Mouse (Mus musculus): ENCODE measurements around the gene Sco2.

Sco2 gene

DNA sequence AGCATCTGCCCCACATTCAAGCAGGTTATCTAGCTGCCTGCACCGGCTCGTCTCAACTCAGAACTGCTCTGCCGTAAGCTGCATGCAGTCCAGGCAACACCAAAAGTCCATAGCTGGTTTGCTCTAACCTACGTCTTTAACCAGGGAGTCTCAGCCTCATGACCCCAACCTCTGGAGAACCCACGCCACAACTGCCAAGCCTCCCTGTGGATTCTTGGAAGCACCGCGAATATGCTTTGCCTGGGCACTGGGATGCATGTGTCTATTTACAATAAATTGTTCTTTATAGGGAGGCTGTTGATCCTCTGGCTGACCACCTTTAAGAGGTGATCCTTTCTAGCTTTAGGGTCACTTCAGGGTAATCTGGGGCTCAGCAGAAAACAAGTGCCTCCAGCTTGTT, 1.1 kb downstream of the Sco2 start:
- no peak for DNase-seq

DNA sequence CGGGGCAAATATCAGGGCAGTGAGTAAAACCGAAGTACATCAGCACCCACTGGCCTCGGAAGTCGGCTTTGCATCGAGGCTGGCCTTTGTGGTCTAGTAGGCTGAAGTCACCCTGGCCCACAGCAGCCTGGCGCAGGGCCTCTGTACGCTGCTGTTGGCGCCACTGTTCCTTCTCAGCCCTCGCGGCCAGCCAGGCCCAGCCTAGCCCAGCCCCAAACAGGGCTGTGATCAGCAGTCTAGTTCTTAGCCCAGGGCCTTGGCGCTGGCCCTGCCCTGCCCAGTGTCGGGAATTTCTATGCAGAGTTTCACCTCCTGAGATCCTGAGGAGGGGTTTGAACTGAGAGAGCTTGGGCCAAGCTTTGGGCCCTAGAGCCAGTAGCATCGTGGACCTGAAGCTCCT, 1.6 kb downstream of the Sco2 start:
- DNase-seq, result no peak

DNA sequence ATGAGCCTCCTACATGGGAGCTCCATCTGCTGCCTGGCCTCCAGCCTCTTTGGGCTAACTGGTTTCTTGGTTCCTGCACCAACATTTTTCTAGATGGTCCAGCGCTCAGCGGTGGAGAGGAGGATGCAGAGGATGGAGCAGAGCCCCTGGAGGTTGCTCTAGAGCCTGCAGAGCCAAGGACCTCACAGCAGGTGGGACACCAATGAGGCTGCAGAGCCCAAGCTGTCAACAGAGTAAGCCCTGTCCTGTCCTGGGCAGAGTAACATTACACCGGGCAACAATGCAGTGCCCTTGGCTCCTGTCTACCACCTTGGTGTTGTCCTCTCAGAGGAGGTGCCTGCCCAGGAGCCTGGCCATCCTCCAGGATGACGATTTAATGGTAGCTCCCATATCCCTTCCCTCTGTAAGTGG, 8.5 kb downstream of the Sco2 start:
- no peak for DNase-seq

DNA sequence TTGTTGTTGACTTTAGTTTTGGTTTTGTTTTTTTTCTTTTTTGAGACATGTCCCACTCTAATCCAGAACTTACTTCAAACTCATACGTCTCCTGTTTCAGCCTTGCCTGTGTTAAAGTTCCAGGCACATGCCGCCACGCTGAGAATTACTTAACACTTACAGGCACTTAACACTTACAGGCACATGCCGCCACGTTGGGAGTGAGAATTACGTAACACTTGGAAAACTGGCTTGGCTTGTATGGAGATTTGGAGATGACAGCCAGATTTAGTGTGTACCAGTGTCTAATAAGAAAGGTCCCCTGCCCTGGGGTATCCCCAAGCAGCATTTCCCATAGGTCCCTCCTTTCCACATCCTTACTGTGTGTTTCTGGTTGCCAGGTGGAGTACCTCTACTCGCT, 10.6 kb downstream of the Sco2 start:
- DNase-seq, result no peak

DNA sequence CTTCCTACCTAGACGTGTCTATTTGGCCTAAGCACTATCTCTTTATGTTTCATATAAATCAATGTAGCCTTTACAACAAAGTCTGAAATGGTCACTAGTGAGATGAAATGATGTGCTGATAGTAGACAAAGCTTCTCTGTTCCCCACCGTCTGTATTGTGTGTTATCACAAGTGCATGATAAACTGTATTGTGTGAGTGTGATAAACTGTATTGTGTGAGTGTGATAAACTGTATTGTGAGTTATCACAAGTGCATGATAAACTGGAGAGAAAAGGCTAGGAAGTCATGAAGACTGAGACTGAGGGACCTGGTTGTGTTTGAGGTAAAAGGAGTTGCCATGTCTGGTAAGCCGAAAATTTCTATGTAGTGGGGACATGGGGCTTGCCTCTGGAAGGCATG, 14.9 kb downstream of the Sco2 start:
- DNase-seq, result no peak

DNA sequence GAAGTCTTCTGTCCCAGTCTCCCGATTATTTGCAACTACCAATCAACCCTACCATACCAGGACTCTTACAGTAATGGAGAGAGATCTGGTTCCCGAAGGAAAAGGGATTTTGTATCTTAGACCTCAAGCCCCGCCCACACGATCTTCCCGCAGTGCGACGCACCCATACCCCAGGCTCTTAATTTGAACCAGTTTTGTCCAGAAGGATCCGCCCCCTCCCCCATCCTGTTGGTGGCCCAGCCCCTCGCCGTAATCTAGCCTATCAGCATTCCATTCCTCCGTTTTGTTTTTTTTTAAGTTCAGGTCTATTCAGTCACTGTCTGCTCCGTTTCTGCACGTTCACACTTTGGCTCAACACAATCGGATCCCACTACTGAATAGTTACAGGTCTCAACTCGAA, 17.3 kb downstream of the Sco2 start:
- DNase-seq, result no peak

DNA sequence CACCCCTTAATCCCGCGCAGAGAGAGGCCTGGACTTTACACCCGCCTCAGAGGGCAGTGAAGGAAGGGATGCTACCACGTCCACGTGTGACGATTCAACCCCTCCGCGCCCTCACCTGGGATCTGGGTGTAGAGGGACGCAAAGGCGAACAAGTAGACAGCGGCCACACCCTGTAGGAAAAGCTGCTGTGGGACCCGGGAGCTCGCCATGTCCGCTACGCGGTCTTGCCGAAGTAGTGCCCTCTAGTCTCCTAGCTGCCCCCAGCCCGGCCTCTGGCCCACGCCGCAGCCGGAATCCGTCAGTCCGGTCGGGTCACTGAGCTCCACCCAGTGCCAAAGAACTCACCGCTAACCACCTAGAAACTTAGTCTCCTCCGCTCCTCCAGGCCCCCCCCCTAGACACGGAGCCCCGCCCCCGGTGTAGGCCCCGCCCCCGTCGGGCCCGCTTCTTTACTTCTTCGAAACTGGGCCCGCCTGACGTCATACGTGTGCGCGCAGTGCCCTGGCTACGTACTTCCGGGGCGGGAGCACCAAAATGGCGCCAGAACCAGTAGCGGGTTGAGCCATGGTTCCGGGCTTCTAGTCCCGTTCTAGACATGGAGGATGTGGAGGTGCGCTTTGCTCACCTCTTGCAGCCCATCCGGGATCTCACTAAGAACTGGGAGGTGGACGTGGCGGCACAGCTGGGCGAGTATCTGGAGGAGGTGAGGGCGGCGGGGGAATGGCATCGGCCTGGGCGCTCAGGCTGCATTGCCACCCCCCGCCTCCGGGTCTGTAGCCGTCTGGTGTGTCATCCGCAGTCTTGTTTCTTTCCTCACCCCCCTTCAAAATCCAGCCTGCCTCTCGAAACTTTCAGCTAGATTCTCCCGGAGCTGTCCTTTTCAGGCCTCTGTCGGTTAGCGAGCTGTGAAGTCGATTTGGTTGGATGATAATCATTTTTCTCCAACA, 18.1 kb downstream of the Sco2 start, which contains the start of the genes Lmf2 and Ncaph2:
Gene Lmf2 (minus strand): TSS at position 419 of the 947 bp plus-strand sequence.
Gene Ncaph2 (plus strand): TSS at position 479 of the 947 bp plus-strand sequence.
- DNase-seq, result peak; percentile 92

DNA sequence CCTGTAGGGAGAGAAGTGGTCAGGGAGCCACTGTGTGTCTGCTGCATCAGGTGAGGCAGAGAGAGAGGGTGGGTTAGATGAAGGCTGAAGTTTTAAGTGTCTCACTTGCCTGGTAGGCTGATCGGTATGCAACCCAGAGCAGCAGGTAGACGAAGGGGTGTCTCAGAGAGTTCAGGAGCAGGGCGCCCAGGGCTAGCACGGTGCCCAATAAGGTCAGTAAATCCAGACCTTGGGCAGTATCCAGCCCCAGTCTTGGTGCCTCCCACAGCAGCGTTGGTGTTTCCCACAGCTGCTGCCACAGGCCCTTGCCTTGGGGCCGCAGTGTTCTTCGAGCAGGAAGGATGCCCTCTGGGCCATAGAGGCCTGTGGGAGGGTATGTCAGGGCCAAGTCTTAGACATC, 19.2 kb downstream of the Sco2 start:
- DNase-seq, result no peak

DNA sequence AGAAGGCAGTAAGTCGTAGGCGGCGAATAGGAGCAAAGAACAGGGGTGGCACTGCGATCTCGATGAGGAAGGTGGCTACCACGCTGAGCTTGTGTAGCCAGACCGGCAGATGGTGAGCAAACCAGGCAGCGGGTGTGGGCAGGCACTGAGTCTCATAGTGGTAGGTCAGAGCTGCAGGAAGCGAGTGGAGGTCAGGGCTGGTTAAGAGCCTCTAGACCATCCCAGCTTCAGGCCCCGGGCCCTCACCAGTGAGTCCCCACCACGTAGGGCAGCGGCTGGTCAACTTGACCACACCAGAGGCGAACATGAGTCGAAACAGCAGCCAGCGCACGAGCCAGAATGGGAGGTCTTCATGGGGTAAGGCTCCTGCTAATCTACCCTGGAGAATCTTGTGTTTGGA, 19.8 kb downstream of the Sco2 start:
- no peak for DNase-seq

DNA sequence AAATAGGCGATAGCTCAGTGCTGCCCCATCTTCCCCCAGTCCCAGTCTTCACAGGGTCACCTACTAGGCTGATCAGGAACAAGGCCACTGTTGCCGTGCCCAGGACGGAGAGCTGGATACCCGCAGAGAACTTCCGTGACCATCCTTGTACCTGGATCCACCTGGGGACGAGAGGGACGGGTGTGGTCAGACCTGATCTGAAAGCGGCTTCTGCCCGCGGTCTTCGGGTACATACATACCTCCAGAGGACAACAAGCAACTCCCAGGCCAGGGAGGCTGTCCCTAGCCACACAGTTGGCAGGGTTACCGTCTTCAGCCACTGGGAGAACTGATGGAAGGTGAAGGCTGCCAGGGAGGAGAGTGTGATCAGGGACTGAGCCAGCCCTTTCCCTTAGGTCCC, 20.9 kb downstream of the Sco2 start:
- DNase-seq, result no peak

DNA sequence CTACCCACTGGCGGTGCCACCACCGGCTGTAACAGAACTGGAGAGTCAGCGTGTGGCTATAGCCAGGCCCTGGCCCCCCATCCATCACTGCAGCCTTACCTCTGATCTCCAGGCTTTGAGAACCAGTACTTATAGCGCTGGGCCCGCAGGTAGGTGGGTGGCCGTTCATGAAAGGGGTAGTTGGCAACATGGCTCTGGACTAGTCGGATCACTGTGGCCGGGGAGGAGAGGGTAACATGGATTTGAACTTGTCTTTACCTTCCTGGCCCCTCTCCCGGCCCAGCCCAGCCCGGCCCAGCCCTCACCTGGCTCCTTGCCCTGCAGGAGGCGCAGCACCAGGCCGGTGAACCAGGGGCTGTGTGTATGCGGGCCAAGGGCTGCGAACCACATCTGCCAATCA, 21.6 kb downstream of the Sco2 start:
- no peak for DNase-seq

DNA sequence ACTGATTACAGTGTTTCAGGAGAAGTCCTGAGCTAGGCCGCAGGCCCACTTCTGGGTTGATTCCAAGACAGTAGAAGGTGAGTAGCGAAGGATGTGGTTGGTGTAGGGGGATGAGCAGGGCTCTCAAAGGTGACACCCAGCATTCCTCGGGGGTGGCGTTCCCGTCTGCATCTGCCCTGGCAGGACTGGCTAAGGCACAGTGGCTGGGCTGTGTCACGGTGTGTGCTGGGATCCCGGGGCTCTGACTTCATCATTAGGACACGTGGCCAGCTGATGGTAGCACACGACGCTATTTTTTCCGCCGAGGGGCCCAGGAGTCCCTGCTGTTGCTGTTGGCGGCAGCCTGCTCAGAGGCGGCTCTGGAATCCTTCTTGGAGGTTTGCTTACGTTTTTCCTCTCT, 22.3 kb downstream of the Sco2 start:
- DNase-seq, result no peak

DNA sequence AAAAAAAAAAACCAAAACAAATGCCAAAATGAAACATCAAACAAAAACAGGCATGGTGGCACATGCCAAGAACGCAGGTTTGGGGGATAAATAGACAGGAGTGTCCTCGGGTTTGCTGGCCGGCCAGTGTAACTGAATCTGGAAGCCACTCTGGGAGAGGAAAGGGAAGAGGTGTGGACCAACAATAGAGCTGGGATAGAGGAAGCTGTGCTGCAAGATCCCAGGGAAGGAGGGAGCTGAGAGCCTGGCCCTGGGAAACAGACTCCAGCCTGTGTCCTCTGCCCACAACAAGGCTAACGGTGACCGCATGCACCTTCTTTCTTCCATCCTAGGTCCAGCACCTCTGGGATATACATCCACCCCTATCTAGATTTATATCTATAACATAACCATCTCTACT, 23.2 kb downstream of the Sco2 start:
- DNase-seq, result no peak

DNA sequence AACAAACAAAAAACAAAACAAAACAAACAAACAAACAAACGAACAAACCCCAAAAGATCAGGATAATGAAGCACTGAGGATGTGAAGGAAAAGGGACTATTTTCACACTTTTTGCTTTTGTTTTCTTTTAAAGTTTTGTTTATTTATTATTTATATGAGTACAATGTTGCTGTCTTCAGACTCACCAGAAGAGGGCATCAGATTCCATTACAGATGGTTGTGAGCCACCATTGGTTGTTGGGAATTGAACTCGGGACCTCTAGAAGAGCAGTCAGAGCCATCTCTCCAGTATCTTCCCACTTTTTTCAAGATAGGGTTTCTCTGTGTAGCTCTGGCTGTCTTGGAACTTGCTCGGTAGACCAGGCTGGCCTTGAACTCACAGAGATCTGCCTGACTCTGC, 30.3 kb downstream of the Sco2 start:
- DNase-seq, result no peak

DNA sequence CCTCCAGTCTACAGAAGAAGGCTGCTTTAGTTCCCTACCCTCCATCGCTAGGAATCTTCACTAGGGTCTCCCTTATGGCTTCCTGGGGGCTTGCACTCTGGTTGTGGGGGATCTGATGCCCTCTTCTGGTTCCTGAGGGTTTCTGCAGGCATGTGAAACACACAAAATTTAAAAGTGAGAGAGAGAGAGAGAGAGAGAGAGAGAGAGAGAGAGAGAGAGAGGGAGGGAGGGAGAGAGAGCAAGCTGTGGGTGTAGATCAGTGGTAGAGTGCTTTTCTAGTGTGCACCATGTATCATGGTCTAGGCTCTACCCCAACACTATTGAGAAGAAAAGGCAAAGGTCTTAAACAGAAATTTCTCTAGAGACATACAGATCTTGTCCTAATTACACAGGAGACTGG, 32.0 kb downstream of the Sco2 start:
- no peak for DNase-seq

DNA sequence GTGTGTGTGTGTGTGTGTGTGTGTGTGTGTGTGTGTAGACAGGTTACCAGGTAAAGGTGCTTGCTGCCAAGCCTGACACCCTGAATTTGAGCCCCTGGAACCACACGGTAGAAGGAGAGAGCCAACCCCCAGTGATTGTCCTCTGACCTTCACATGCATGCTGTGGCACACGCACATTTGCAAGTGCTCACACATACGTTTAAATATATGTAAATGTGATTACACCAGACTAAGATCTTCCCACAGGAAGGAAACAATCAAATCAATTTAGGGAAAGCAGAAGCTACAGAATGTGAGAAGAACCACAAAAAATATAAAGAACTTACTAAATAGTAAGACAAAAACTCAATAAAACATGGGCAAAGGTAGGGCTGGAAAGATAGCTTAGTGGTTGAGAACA, 33.5 kb downstream of the Sco2 start:
- DNase-seq, result no peak

DNA sequence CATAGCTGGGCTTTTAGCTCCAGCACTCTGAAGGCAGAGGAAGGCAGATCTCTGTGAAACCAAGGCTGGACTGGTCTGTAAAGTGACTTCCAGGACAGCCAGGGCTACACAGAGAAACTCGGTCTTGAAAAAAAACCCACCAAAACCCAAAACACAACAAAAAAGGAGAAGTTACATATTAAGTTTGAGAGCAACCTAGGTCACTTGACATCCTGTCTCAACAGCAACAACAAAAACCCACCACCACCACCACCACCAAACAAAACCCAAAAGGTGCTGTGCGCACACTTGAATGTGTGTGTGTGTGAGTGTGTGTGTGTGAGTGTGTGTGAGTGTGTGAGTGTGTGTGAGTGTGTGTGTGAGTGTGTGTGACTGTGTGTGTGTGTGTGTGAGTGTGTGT, 34.0 kb downstream of the Sco2 start:
- DNase-seq, result no peak

DNA sequence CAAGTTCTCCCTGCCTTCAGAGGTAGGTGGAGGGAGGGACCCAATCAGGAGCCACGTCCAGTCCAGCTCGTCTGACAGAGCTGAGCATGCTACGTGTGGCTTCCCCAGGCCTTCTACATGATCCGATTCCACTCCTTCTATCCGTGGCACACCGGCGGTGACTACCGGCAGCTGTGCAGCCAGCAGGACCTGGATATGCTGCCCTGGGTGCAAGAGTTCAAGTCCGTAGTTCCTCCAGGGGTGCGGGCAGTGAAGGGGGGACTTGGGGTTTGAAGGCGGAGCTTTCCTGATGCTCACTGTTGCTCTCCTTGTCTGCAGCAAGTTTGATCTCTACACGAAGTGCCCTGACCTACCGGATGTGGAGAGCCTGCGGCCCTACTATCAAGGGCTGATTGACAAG, 37.2 kb downstream of the Sco2 start:
- no peak for DNase-seq

DNA sequence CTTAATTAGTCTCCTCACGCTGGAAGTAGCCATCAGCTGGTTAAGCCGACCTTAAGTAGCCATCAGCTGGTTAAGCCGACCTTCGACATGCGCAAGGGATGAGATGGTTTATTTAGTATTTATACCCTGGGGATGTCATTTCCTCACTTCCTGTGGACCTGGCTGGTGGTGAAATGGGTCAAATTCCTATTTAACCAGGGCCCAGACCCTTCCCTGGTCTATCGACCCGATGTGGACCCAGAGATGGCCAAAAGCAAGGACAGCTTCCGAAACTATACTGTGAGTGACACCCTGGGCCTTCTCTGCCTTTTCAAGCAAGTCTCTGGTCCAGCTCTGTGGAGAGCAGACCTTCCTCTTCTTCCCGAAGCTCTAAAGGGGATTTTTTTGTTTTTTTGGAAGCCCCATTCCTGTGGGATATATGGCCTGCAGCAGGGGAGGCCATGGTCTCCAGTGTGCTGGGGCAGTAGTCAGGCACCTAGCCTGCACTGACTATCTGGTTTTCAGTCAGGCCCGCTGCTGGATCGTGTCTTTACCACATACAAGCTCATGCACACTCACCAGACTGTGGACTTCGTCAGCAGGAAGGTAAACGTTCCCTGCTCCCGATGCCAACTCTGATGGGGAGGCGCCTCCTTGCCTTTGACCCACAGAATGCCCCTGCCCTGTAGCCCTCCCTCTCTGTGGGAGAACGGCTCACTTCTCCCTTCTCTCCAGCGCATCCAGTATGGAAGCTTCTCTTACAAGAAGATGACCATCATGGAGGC, 38.7 kb downstream of the Sco2 start:
- DNase-seq, result no peak

DNA sequence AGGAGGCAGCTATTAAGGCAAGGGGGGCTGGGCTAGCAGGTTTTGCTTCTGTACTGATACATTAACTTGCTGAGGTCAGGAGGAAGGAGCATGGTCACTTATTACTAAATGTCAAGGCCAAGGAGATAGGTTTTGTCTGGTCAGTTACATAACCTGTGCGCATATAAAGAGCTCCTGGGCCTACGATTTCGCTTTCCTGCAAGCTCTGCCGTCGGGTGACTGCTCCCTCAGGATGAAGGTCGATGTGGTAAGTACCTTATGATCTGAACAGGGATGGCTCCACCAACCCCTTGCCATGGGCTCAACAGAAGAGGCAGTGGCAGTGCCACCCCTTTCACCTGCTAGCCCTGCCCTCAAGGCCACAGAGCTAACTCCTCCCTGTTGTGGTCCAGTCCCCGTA, 39.4 kb downstream of the Sco2 start, which contains the start of gene Miox:
Gene Miox (plus strand): TSS at position 128 of the 400 bp plus-strand sequence.
- no peak for DNase-seq

DNA sequence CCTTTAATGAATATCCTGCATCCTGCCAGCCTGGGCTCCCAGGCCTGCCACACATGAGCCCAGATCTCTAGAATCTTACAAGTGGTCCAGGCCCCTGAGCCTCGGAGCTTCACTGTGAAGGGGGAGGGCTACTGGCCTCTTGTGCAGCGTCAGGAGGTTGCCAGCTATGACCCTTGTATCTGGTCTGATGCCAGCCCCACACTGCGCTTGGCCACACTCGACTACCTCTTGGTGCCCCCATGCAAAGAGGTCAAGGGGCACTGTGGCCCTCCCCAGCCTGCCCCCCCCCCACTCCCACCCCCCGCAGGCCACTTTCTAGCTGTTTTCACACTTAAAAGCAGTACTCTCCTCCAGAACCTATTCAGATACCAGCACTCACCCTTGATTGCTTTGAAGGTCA, 47.2 kb downstream of the Sco2 start:
- DNase-seq, result no peak

DNA sequence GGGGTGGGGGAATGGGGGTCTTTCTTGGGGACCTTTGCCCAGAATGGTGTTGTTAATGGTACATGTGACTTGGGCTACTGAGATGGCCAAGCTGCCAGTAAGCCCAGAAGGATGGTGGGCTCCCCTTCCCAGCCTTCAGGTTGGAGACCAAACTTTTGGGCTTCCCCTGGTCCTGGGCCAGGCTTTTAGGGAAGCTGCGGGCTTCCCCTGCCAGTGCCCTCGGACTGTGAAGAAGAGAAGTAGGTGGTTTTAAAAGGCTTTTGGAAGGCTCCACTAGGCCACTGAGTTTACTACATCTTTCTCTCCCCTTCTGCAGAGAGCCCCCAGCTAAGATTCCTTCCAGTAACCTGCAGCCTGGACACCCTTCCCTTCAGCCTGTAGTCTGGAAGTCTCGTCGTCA, 50.0 kb downstream of the Sco2 start:
- no peak for DNase-seq

DNA sequence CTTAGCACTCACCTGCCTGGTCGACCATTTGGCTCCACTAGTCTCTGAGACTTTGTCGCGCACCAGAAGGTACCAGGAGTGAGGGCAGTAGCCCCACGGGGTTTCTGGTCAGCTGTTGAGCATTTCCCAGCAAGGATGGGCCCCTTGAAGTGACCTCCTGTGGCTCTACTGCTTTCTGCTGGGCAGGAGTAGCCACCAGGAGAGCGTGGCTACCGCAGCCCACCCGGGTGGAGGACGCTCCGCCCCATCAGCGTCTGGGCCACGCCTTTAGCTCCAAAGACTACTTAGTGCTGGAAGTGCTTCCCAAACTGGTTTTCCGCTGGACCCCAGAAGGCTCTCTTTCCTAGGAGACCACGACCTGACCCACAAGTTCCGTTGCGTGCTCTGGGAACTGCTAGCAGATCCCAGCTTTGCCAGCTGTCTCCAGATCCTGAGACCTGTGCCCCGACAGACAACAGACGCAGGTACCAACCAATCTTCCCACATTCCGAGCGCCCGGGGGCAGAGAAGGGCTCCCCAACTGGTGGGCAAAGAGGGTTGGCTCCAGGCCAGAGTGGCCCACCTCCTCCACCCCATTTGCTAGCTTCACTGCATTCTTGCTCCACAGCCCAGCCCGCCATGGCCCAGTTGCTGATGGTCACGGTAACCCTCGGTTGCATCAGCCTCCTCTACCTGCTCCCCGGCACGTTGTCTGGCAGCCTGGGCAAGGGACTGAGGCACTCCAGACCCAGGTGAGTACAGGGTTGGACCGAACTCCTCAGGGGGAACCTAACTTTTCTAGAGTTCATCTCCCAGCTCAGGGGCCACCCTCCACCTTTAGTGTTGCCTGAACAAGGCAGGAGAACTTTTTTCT, 50.8 kb downstream of the Sco2 start, which contains the start of gene Adm2:
Gene Adm2 (plus strand): TSS at position 51 of the 853 bp plus-strand sequence.
- no peak for DNase-seq

All from right cerebral cortex, postnatal 25 days (tissue).